Mouse (Mus musculus) hindbrain, embryonic 11.5 days (tissue): Measurements from ENCODE around the gene Gm17509. TPM values are rescaled to one million over a fixed set of nuclear protein-coding genes. Genes with fewer than 3 reads are reported as not detected.

ENCODE experiments used
- ATAC-seq: fragments of 200-750 bp; cut with Nextera tagmentation; 2 replicates; pipeline ENCODE4 v1.8.0; 2017; ENCODE audit warnings: mild to moderate bottlenecking, moderate TSS enrichment, moderate library complexity; ENCODE audit not compliant: low FRiP score
- DNase-seq: peaks from one replicate; pipeline ENCODE4 v3.0.0-alpha.2; 2015; ENCODE audit warnings: low spot score
- H3K27ac ChIP-seq: fragments of 300-500 bp; sonication (generic); 2 replicates; pipeline ENCODE4 v1.5.1; 2014; ENCODE audit warnings: mild to moderate bottlenecking, low read depth, low read length
- H3K27me3 ChIP-seq: fragments of 300-500 bp; sonication (generic); 2 replicates; pipeline ENCODE4 v1.6.1; 2014; ENCODE audit warnings: mild to moderate bottlenecking, low read length, moderate library complexity, mixed read lengths; ENCODE audit not compliant: control insufficient read depth, insufficient read depth
- H3K36me3 ChIP-seq: fragments of 300-500 bp; sonication (generic); 2 replicates; pipeline ENCODE4 v1.6.1; 2014; ENCODE audit warnings: mild to moderate bottlenecking, low read length, moderate library complexity, mixed read lengths; ENCODE audit not compliant: control insufficient read depth, insufficient read depth
- H3K4me1 ChIP-seq: fragments of 300-500 bp; sonication (generic); replicated peaks from 2 replicates; pipeline ENCODE4 v1.6.1; 2014; ENCODE audit warnings: low read length, mixed read lengths; ENCODE audit not compliant: control insufficient read depth, insufficient read depth
- H3K4me2 ChIP-seq: fragments of 300-500 bp; sonication (generic); replicated peaks from 2 replicates; pipeline ENCODE4 v1.6.1; 2014; ENCODE audit warnings: mild to moderate bottlenecking, low read depth, low read length
- H3K4me3 ChIP-seq: fragments of 300-500 bp; sonication (generic); 2 replicates; pipeline ENCODE4 v1.5.1; 2014; ENCODE audit warnings: low read depth, low read length
- H3K9ac ChIP-seq: fragments of 300-500 bp; sonication (generic); 2 replicates; pipeline ENCODE4 v1.6.1; 2014; ENCODE audit warnings: low read depth, low read length
- H3K9me3 ChIP-seq: fragments of 300-500 bp; sonication (generic); 2 replicates; pipeline ENCODE4 v1.6.1; 2016; ENCODE audit warnings: low read length; ENCODE audit not compliant: control insufficient read depth
- WGBS: fragments of 180-500 bp; shearing (Covaris S2); extraction: QIAGEN DNeasy Blood & Tissue Kit; methylation state at CpG from one replicate; pipeline ENCODE4 v1.1.7; 2014; 5-methylcytosine and 5-hydroxymethylcytosine counted together
- polyA plus RNA-seq: library from polyadenylated mRNA; unstranded; fragments of >200 nt; fragmentation: Nextera tagmentation; extraction: Ambion mirVana; gene quantifications from 2 replicates; pipeline ENCODE4 v1.2.1, GENCODE M21; 2014

The Gm17509 gene
- 0.46 and 0.80 TPM in 2 replicates for polyA plus RNA-seq

DNA sequence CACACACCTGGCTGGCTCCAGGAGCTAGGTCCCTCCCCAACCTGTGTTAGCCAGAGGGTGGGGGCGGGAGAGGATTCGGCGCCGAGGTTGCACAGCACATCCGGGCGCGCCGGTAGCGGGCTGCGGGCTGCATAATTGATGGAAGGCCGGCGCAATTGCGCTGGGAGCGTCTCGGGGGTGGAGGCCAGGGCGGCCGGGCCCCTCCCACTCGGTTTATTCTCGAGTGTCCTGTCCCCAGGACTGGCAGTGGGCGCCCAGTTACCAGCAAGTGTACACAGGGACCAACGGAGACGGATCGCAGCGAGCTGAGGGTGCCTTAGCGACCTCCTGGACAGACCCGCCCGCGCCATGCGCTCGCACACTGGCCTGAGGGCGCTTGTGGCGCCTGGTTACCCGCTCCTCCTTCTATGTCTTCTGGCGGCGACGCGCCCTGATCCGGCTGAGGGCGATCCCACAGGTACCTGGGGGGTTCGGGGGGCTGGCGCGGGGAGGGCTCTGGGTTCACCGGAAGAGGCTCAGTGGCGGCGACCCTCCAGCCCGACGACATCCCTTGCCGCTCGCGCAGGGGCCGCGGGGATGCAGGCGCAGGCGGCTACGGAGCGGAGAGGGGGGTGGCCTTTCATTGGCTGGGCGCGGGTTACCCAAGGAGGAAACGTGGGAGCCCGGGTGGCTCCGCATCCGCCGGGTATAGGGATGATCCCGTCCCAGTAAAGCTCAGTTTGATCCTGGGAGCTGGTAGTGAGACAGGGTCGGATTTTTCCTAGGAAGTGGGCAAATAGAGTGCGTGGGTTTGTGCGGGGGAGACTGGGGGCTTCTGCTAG, at the start of gene Gm17509:
Gene Gm17509, minus strand, starts transcription at position 575 of the 821 bp plus-strand sequence.
- no peaks in the 10 kb centered on the region for H3K4me1 ChIP-seq
- WGBS = under 1% methylated on average over 63 of the region's 67 CpGs
- ATAC-seq = peak; percentile 92
- no peaks in the 10 kb centered on the region for H3K27me3 ChIP-seq
- H3K4me3 ChIP-seq = peak within 1 kb of the TSS; percentile 77
- DNase-seq = peak; percentile 82
- H3K9me3 ChIP-seq = no peaks in the 10 kb centered on the region
- H3K27ac ChIP-seq = peak within 1 kb of the TSS; percentile 84
- no peaks in the 10 kb centered on the region for H3K36me3 ChIP-seq
- peak within 1 kb of the TSS; percentile 83 for H3K4me2 ChIP-seq
- H3K9ac ChIP-seq = peak within 1 kb of the TSS; percentile 82

DNA sequence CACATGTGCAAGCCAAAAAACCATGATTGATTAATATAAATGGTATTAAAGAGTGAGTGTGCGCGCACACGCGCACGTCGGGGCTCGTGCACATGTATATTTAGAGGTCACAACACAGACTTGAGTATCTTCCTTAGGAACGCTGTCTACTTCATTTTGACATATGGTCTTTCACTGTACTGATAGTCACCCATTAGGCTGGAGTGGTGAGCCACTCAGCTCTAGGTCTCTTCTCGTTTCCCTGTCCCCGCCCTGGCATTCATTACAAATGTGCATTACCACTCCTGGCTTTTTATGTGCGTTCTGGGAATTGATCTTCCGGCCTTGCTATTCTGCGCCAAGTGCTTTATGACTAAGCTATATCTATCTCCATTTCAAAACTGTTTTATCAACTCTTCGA, 47.1 kb upstream of the Gm17509 start:
- Histone ChIP-seq H3K4me3 (no peak overlapping the region), H3K27ac (no peak overlapping the region), H3K4me1 (no peaks in the 10 kb centered on the region), H3K4me2 (no peak overlapping the region), H3K27me3 (no peaks in the 10 kb centered on the region), H3K9ac (no peak overlapping the region), H3K36me3 (no peaks in the 10 kb centered on the region), H3K9me3 (no peaks in the 10 kb centered on the region)
- DNase-seq (no peak), ATAC-seq (no peak)
- WGBS = 96% methylated on average over 14 of the region's 14 CpGs

DNA sequence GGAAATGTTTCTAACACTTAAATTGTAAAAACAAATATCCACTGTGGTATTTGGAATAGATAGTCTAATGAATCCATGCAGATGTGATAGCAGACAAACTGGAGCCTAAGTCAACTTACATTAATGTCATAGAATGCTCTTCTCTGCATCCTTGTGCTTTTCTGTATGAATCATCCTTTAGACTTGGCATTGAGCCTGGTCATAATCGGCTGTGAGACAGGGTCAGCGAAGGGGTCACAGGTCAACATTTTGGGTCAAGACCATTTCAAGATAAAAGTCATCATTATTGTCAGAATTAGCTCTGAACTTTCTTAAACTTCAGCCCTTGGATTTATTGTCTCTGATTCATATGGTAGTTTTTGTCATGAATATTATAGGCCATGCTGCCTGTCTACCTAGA, 45.3 kb upstream of the Gm17509 start:
- no peaks in the 10 kb centered on the region for H3K27me3 ChIP-seq
- no peak overlapping the region for H3K4me3 ChIP-seq
- no peak for DNase-seq
- ATAC-seq = no peak
- H3K9ac ChIP-seq = no peak overlapping the region
- no peak overlapping the region for H3K4me2 ChIP-seq
- WGBS = 63% methylated on average over 2 of the region's 2 CpGs
- no peaks in the 10 kb centered on the region for H3K36me3 ChIP-seq
- H3K4me1 ChIP-seq = no peaks in the 10 kb centered on the region
- no peak overlapping the region for H3K27ac ChIP-seq
- H3K9me3 ChIP-seq = no peaks in the 10 kb centered on the region

DNA sequence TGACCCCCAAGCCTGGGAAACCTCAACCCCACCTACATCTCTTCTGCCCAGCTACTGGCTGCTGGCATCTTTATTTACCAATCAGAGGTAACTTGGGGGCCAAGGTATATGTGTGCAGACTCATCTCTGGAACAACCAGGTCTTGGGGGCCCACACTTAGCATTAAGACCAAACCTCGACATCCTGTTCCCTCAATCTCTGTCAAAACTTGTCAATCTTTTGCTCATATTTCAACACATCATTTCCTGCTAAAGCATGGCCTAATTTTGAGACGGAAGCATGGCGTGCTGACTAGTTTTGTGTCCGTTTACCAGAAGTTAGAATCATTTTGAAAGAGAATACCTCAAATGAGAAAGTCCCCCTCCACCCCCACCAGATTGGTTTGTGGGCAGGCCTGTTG, 39.8 kb upstream of the Gm17509 start:
- Histone ChIP-seq H3K9me3 (no peaks in the 10 kb centered on the region), H3K4me1 (no peaks in the 10 kb centered on the region), H3K4me2 (no peak overlapping the region), H3K27me3 (no peaks in the 10 kb centered on the region), H3K4me3 (no peak overlapping the region), H3K9ac (no peak overlapping the region), H3K36me3 (no peaks in the 10 kb centered on the region), H3K27ac (no peak overlapping the region)
- no peak for ATAC-seq
- 94% methylated on average over 4 of the region's 4 CpGs for WGBS
- no peak for DNase-seq

DNA sequence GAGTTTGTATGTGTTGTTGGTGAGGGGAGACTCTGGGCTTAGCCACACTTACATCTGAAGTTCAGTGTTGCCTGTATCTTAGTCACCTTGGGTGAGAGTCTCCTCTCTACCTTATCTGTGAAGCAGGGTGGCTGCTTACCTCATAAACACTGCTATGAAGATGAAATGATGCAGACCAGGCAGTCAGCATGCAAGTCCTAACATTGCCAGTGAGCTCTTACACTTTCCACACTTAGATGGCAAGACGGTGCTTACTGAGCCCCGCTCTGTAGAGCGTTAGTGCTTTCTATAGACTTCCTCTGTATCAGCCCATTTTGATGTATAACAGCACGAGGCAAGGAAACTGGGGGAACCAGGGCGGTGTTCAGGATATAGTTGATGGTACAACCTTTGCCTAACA, 21.7 kb upstream of the Gm17509 start:
- H3K27me3 ChIP-seq = no peaks in the 10 kb centered on the region
- no peaks in the 10 kb centered on the region for H3K9me3 ChIP-seq
- H3K27ac ChIP-seq = no peak overlapping the region
- H3K36me3 ChIP-seq = no peaks in the 10 kb centered on the region
- DNase-seq = no peak
- no peak overlapping the region for H3K9ac ChIP-seq
- 94% methylated on average over 5 of the region's 5 CpGs for WGBS
- H3K4me3 ChIP-seq = no peak overlapping the region
- H3K4me2 ChIP-seq = no peak overlapping the region
- H3K4me1 ChIP-seq = no peaks in the 10 kb centered on the region
- ATAC-seq = no peak

DNA sequence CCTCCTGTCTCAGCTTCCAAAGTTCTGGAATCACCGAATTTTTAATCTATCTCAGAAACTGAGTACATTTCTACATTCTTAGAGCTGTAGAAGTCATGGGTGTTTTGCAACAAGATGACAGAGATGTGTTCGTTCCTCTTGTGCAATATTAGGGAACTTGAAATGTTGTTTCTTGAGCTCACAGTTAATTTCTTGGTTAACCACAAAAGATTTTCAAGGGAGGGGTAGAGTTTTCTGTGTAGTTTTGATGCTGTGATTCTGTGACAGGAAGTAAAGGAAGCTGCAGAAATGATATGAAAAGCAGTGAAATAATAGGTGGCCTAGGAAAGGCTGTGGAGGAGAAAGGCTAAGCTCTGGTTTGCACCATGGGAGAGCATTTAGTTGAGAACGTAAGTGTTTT, 21.2 kb upstream of the Gm17509 start:
- H3K36me3 ChIP-seq = no peaks in the 10 kb centered on the region
- no peak overlapping the region for H3K4me2 ChIP-seq
- DNase-seq (no peak), ATAC-seq (no peak)
- no peaks in the 10 kb centered on the region for H3K9me3 ChIP-seq
- no peak overlapping the region for H3K27ac ChIP-seq
- H3K4me3 ChIP-seq = no peak overlapping the region
- H3K27me3 ChIP-seq = no peaks in the 10 kb centered on the region
- WGBS = 93% methylated on average over 3 of the region's 3 CpGs
- H3K4me1 ChIP-seq = no peaks in the 10 kb centered on the region
- H3K9ac ChIP-seq = no peak overlapping the region

DNA sequence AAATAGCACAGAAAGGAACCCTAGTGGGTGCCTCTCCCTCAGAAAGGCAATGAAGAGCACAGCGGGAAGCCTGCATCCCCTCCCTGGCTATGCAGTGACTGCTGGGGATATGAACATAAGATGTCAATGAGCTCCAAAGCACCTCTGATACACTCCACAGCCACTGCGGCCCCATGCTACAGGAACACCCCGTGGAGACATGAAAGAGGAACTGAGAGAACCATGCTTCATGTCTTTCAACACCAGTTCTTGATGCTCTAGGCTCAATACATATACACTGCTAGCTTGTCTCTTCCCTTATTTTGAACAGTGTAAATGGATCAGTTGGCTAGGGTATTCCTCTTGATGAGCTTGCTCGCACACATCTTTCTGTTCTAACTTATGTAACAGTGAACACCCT, 16.2 kb upstream of the Gm17509 start:
- Histone ChIP-seq H3K36me3 (no peaks in the 10 kb centered on the region), H3K27me3 (no peaks in the 10 kb centered on the region), H3K27ac (no peak overlapping the region), H3K9me3 (no peaks in the 10 kb centered on the region), H3K4me3 (no peak overlapping the region), H3K4me2 (no peak overlapping the region), H3K4me1 (no peaks in the 10 kb centered on the region), H3K9ac (no peak overlapping the region)
- DNase-seq = no peak
- no peak for ATAC-seq
- WGBS = 93% methylated on average over 4 of the region's 4 CpGs

DNA sequence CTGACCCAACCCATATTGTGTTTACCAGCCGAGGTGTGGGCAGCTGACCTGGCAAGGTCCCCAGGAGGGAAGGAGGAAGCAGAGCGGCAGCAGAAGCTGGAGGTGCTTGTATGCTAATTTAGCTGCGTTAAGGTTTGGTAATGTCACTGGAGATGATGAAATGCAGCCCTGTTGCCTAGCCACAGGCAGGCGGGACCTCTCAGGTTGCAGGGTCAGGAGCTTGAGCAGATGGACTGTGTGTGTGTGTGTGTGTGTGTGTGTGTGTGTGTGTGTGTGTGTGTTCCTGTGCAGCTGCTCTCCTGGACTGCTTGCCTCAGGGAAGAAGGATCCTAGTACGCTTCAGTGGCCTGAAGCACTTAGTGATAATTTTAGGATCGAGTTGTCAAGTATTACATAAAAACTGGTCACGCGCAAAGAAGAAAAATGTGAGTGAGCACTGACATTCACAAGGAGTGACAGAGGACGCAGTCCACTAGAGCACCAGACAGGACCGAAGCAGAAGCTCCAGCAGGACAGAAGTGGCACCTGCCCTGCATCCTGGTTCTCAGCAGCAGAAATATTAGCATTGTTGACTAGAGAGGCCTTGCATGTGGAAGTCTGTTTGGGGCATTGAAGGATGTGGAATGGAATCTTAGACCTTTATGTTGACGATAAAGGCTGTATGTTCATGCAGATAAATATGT, 14.8 kb upstream of the Gm17509 start:
- WGBS = 53% methylated on average over 11 of the region's 11 CpGs
- no peak overlapping the region for H3K4me3 ChIP-seq
- peak; percentile 87 for ATAC-seq
- peak; percentile 64 for DNase-seq
- no peak overlapping the region for H3K4me2 ChIP-seq
- H3K36me3 ChIP-seq = no peaks in the 10 kb centered on the region
- H3K4me1 ChIP-seq = no peaks in the 10 kb centered on the region
- H3K27me3 ChIP-seq = no peaks in the 10 kb centered on the region
- no peak overlapping the region for H3K27ac ChIP-seq
- H3K9me3 ChIP-seq = no peaks in the 10 kb centered on the region
- no peak overlapping the region for H3K9ac ChIP-seq

DNA sequence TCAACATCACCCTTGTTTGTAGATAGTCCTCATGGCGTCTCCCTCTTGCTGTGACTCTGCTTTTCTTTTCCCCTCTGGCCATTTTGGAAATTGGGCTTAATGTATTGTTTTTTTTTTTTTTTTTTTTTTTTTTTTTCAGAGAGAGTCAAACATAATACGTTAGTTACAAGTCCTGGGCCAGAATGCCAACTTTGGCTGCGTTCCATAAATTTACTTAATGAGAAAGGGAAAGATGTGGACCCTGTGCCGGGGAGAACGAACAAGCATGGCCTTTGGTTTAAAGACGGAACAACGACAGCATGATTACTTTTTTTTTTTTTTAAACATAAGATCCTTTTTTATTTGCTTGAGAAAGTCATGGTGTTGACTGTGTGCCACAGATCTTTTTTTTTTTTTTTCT, 13.6 kb upstream of the Gm17509 start:
- Histone ChIP-seq H3K9ac (no peak overlapping the region), H3K4me3 (no peak overlapping the region), H3K36me3 (no peaks in the 10 kb centered on the region), H3K27ac (no peak overlapping the region), H3K4me2 (no peak overlapping the region), H3K27me3 (no peaks in the 10 kb centered on the region), H3K4me1 (no peaks in the 10 kb centered on the region), H3K9me3 (no peaks in the 10 kb centered on the region)
- no peak for ATAC-seq
- no peak for DNase-seq
- 86% methylated on average over 7 of the region's 7 CpGs for WGBS
